Mouse (Mus musculus) liver, embryonic 11.5 days (tissue): ENCODE data around the gene Degs2. TPM values are rescaled to one million over a fixed set of nuclear protein-coding genes. Genes with fewer than 3 reads are reported as not detected.
A peak's percentile ranks its signal among the peaks of the same experiment; 100 is the strongest.

Experiments
- ATAC-seq: fragments of 200-750 bp; cut with Nextera tagmentation; replicated peaks from 2 replicates; pipeline ENCODE4 v1.8.0; 2017; ENCODE audit warnings: moderate number of reproducible peaks, mild to moderate bottlenecking, moderate TSS enrichment, moderate library complexity; ENCODE audit not compliant: low FRiP score
- DNase-seq: peaks from one replicate; pipeline ENCODE4 v3.0.0-alpha.2; 2017; ENCODE audit warnings: low spot score
- H3K27ac ChIP-seq: fragments of 300-500 bp; sonication (generic); 2 replicates; pipeline ENCODE4 v1.5.1; 2014; ENCODE audit warnings: mild to moderate bottlenecking, low read depth, low read length, control low read depth
- H3K27me3 ChIP-seq: fragments of 300-500 bp; sonication (generic); replicated peaks from 2 replicates; pipeline ENCODE4 v1.6.1; 2014; ENCODE audit warnings: low read length, mixed read lengths; ENCODE audit not compliant: control insufficient read depth, insufficient read depth
- H3K36me3 ChIP-seq: fragments of 300-500 bp; sonication (generic); 2 replicates; pipeline ENCODE4 v1.6.1; 2014; ENCODE audit warnings: mild to moderate bottlenecking, low read length, moderate library complexity, mixed read lengths; ENCODE audit not compliant: control insufficient read depth, insufficient read depth
- H3K4me1 ChIP-seq: fragments of 300-500 bp; sonication (generic); replicated peaks from 2 replicates; pipeline ENCODE4 v1.6.1; 2014; ENCODE audit warnings: low read length, mixed read lengths; ENCODE audit not compliant: control insufficient read depth, insufficient read depth
- H3K4me2 ChIP-seq: fragments of 300-500 bp; sonication (generic); 2 replicates; pipeline ENCODE4 v1.6.1; 2014; ENCODE audit warnings: mild to moderate bottlenecking, control low read depth, moderate library complexity
- H3K4me3 ChIP-seq: fragments of 300-500 bp; sonication (generic); 2 replicates; pipeline ENCODE4 v1.5.1; 2014; ENCODE audit warnings: low read depth, low read length, control low read depth
- H3K9ac ChIP-seq: fragments of 300-500 bp; sonication (generic); 2 replicates; pipeline ENCODE4 v1.6.1; 2014; ENCODE audit warnings: low read depth, low read length, control low read depth
- H3K9me3 ChIP-seq: fragments of 300-500 bp; sonication (generic); 2 replicates; pipeline ENCODE4 v1.6.1; 2016; ENCODE audit warnings: low read length, inconsistent platforms, mixed read lengths; ENCODE audit not compliant: control insufficient read depth
- WGBS: fragments of 180-500 bp; shearing (Covaris S2); extraction: QIAGEN DNeasy Blood & Tissue Kit; methylation state at CpG from one replicate; pipeline ENCODE4 v1.1.7; 2014; 5-methylcytosine and 5-hydroxymethylcytosine counted together
- polyA plus RNA-seq: library from polyadenylated mRNA; unstranded; fragments of >200 nt; fragmentation: Nextera tagmentation; extraction: Ambion mirVana; gene quantifications from 2 replicates; pipeline ENCODE4 v1.2.1, GENCODE M21; 2014

The Degs2 gene
- polyA plus RNA-seq, result 0.33 and 0.48 TPM in 2 replicates

GRCm38 (mm10) chr12:108702185-108702584 is at the start of gene Degs2:
Gene Degs2, minus strand, starts transcription at chr12:108702315.
- WGBS, result 4% methylated on average over 32 of the region's 32 CpGs
- Histone ChIP-seq H3K9me3 (no peaks in the 10 kb centered on the region), H3K9ac (no peak within 1 kb of the TSS), H3K36me3 (no peaks in the 10 kb centered on the region), H3K4me3 (peak within 1 kb of the TSS; percentile 29; the same call in 1 of the 2 replicates), H3K4me2 (peak within 1 kb of the TSS; percentile 51), H3K27me3 (peaks cover 37% of the 10 kb centered on the region), H3K4me1 (peaks cover 4% of the 10 kb centered on the region), H3K27ac (no peak within 1 kb of the TSS)
- DNase-seq, result no peak
- no peak; the same call in 1 of the 2 replicates for ATAC-seq

GRCm38 (mm10) chr12:108751790-108752189 is 49.7 kb upstream of the Degs2 start:
- H3K27me3 ChIP-seq, result no peaks in the 10 kb centered on the region
- H3K9me3 ChIP-seq, result no peaks in the 10 kb centered on the region
- H3K9ac ChIP-seq, result no peak overlapping the region
- H3K36me3 ChIP-seq, result no peaks in the 10 kb centered on the region
- 77% methylated on average over 9 of the region's 9 CpGs for WGBS
- no peak overlapping the region for H3K4me3 ChIP-seq
- no peak overlapping the region for H3K27ac ChIP-seq
- ATAC-seq (no peak), DNase-seq (no peak)
- no peak overlapping the region for H3K4me2 ChIP-seq
- H3K4me1 ChIP-seq, result no peaks in the 10 kb centered on the region

GRCm38 (mm10) chr12:108750226-108750625 is 48.1 kb upstream of the Degs2 start:
- H3K27me3 ChIP-seq, result no peaks in the 10 kb centered on the region
- no peak overlapping the region for H3K4me2 ChIP-seq
- H3K27ac ChIP-seq, result no peak overlapping the region
- no peak for ATAC-seq
- H3K4me1 ChIP-seq, result no peaks in the 10 kb centered on the region
- H3K36me3 ChIP-seq, result no peaks in the 10 kb centered on the region
- no peak for DNase-seq
- no peaks in the 10 kb centered on the region for H3K9me3 ChIP-seq
- no peak overlapping the region for H3K4me3 ChIP-seq
- WGBS, result 46% methylated on average over 3 of the region's 3 CpGs
- no peak overlapping the region for H3K9ac ChIP-seq

GRCm38 (mm10) chr12:108749454-108749853 is 47.3 kb upstream of the Degs2 start:
- Histone ChIP-seq H3K4me3 (no peak overlapping the region), H3K4me1 (no peaks in the 10 kb centered on the region), H3K4me2 (no peak overlapping the region), H3K9ac (no peak overlapping the region), H3K27me3 (no peaks in the 10 kb centered on the region), H3K36me3 (no peaks in the 10 kb centered on the region), H3K27ac (no peak overlapping the region), H3K9me3 (no peaks in the 10 kb centered on the region)
- no peak for ATAC-seq
- DNase-seq, result no peak
- WGBS, result 79% methylated on average over 9 of the region's 9 CpGs

- WGBS, result 70% methylated on average over 6 of the region's 6 CpGs
- DNase-seq, result no peak
- Histone ChIP-seq H3K4me3 (no peak overlapping the region), H3K4me2 (no peak overlapping the region), H3K27ac (no peak overlapping the region), H3K9ac (no peak overlapping the region), H3K9me3 (no peaks in the 10 kb centered on the region), H3K36me3 (no peaks in the 10 kb centered on the region), H3K27me3 (no peaks in the 10 kb centered on the region), H3K4me1 (no peaks in the 10 kb centered on the region)
- ATAC-seq, result no peak
Measured at GRCm38 (mm10) chr12:108749019-108749418, 46.9 kb upstream of the Degs2 start.

- no peaks in the 10 kb centered on the region for H3K27me3 ChIP-seq
- H3K9me3 ChIP-seq, result no peaks in the 10 kb centered on the region
- H3K4me3 ChIP-seq, result no peak overlapping the region
- H3K4me1 ChIP-seq, result no peaks in the 10 kb centered on the region
- ATAC-seq, result no peak
- no peak overlapping the region for H3K27ac ChIP-seq
- no peak overlapping the region for H3K9ac ChIP-seq
- no peak for DNase-seq
- no peak overlapping the region for H3K4me2 ChIP-seq
- no peaks in the 10 kb centered on the region for H3K36me3 ChIP-seq
Measured at GRCm38 (mm10) chr12:108745990-108746389, 43.9 kb upstream of the Degs2 start.

GRCm38 (mm10) chr12:108742241-108742640 is 40.1 kb upstream of the Degs2 start:
- Histone ChIP-seq H3K27me3 (no peaks in the 10 kb centered on the region), H3K4me1 (no peaks in the 10 kb centered on the region), H3K27ac (no peak overlapping the region), H3K9ac (no peak overlapping the region), H3K4me3 (no peak overlapping the region), H3K36me3 (no peaks in the 10 kb centered on the region), H3K4me2 (no peak overlapping the region), H3K9me3 (no peaks in the 10 kb centered on the region)
- DNase-seq, result no peak
- no peak for ATAC-seq
- WGBS, result 82% methylated on average over 4 of the region's 4 CpGs

GRCm38 (mm10) chr12:108741472-108741871 is 39.4 kb upstream of the Degs2 start:
- no peak overlapping the region for H3K9ac ChIP-seq
- H3K27me3 ChIP-seq, result no peaks in the 10 kb centered on the region
- DNase-seq (no peak), ATAC-seq (no peak)
- no peaks in the 10 kb centered on the region for H3K4me1 ChIP-seq
- WGBS, result 76% methylated on average over 2 of the region's 2 CpGs
- no peak overlapping the region for H3K4me3 ChIP-seq
- H3K4me2 ChIP-seq, result no peak overlapping the region
- no peak overlapping the region for H3K27ac ChIP-seq
- H3K9me3 ChIP-seq, result no peaks in the 10 kb centered on the region
- H3K36me3 ChIP-seq, result no peaks in the 10 kb centered on the region

- ATAC-seq (no peak), DNase-seq (no peak)
- 90% methylated on average over 12 of the region's 12 CpGs for WGBS
- no peak overlapping the region for H3K4me3 ChIP-seq
- no peaks in the 10 kb centered on the region for H3K4me1 ChIP-seq
- no peaks in the 10 kb centered on the region for H3K9me3 ChIP-seq
- no peaks in the 10 kb centered on the region for H3K36me3 ChIP-seq
- H3K4me2 ChIP-seq, result no peak overlapping the region
- no peak overlapping the region for H3K27ac ChIP-seq
- H3K9ac ChIP-seq, result no peak overlapping the region
- no peaks in the 10 kb centered on the region for H3K27me3 ChIP-seq
Measured at GRCm38 (mm10) chr12:108738745-108739144, 36.6 kb upstream of the Degs2 start.
